Mouse (Mus musculus): ENCODE data around the gene Pitpnc1. TPM values are rescaled to one million over a fixed set of nuclear protein-coding genes. Genes with fewer than 3 reads are reported as not detected.
A peak's percentile ranks its signal among the peaks of the same experiment; 100 is the strongest.
"Not testable (repeated sequence)": the region's sequence is repeated elsewhere in the genome, so short reads cannot be mapped to it uniquely, and the experiment has no call there.

Gene Pitpnc1
- polyA plus RNA-seq, 1 experiment from 2014 or later: 5.0 TPM

GRCm38 (mm10) chr11:107510362-107511269 is 40.1 kb upstream of the Pitpnc1 start:
- Histone ChIP-seq H3K4me3 (ENCODE audit: low read depth, low read length) (no peak overlapping the region; the same call in 1 of the 2 replicates), H3K4me2 (replicated peaks; ENCODE audit: low read depth) (peak overlapping the region; percentile 11), H3K36me3 (ENCODE audit: control insufficient read depth, insufficient read depth, low read length) (no peaks in the 10 kb centered on the region), H3K27me3 (ENCODE audit: control insufficient read depth, insufficient read depth, low read length) (no peaks in the 10 kb centered on the region), H3K9ac (ENCODE audit: low read length) (0 out of 2 replicates have a peak overlapping the region, but pooled peaks have one; percentile 45), H3K27ac (replicated peaks) (no peak overlapping the region), H3K9me3 (ENCODE audit: control insufficient read depth, low read length) (no peaks in the 10 kb centered on the region), H3K4me1 (replicated peaks; ENCODE audit: control insufficient read depth, insufficient read depth) (0 out of 2 replicates have a peak, but pooled peaks cover 2% of the 10 kb centered on the region)
- 4% methylated on average over 18 of the region's 18 CpGs for WGBS
- no peak for TF ChIP-seq EP300 (optimal IDR thresholded peaks at IDR 0.05)
- no peak for TF ChIP-seq CTCF (IDR thresholded peaks at IDR 0.05; ENCODE audit: low read depth)
- peak; percentile 57 for DNase-seq (ENCODE audit: low spot score)
- no peak; the same call in 1 of the 2 replicates for ATAC-seq (ENCODE audit: low FRiP score, low TSS enrichment)

- H3K4me1 ChIP-seq (replicated peaks; ENCODE audit: control insufficient read depth, insufficient read depth): 0 out of 2 replicates have a peak, but pooled peaks cover 2% of the 10 kb centered on the region
- H3K9me3 ChIP-seq (ENCODE audit: control insufficient read depth, low read length): no peaks in the 10 kb centered on the region
- 31% methylated on average over 11 of the region's 11 CpGs for whole genome bisulfite sequencing
- DNase-seq (ENCODE audit: low spot score): peak; percentile 25
- H3K9ac ChIP-seq (ENCODE audit: low read length): no peak overlapping the region
- peak; percentile 35 for ATAC-seq (ENCODE audit: low FRiP score, low TSS enrichment)
- no peak overlapping the region for H3K4me2 ChIP-seq (replicated peaks; ENCODE audit: low read depth)
- H3K27me3 ChIP-seq (ENCODE audit: control insufficient read depth, insufficient read depth, low read length): no peaks in the 10 kb centered on the region
- H3K4me3 ChIP-seq (ENCODE audit: low read depth, low read length): no peak overlapping the region
- no peak for TF ChIP-seq EP300 (optimal IDR thresholded peaks at IDR 0.05)
- peak; percentile 66 for TF ChIP-seq CTCF (IDR thresholded peaks at IDR 0.05; ENCODE audit: low read depth)
- no peak overlapping the region for H3K27ac ChIP-seq (replicated peaks)
- no peaks in the 10 kb centered on the region for H3K36me3 ChIP-seq (ENCODE audit: control insufficient read depth, insufficient read depth, low read length)
These were observed 39.3 kb upstream of the Pitpnc1 start for GRCm38 (mm10) chr11:107509631-107510338.

DNA sequence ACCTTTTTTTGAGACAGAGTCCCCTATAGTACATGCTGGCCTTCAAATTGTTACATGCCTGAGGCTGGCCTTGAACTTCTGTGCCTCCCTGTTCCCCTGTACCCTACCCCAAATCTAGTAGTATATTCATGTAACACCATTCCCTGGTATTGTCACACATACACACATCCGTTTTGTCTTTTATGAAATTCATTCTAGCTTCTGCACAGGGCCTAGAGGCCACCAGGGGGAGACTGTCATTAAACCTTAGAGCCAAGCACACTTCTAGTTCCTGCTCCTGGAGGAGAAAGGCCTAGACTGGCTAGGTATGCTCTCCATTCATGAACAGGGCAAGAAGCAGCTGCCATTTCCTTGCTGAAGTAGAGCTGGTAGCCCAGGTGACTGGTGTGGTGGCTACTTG is 35.8 kb upstream of the Pitpnc1 start:
- ATAC-seq (ENCODE audit: low FRiP score, low TSS enrichment): 0 out of 2 replicates have a peak, but pooled peaks have one; percentile 40
- Histone ChIP-seq H3K27me3 (ENCODE audit: control insufficient read depth, insufficient read depth, low read length) (no peaks in the 10 kb centered on the region), H3K9me3 (ENCODE audit: control insufficient read depth, low read length) (no peaks in the 10 kb centered on the region), H3K36me3 (ENCODE audit: control insufficient read depth, insufficient read depth, low read length) (no peaks in the 10 kb centered on the region), H3K4me1 (replicated peaks; ENCODE audit: control insufficient read depth, insufficient read depth) (0 out of 2 replicates have a peak, but pooled peaks cover 2% of the 10 kb centered on the region), H3K4me2 (replicated peaks; ENCODE audit: low read depth) (no peak overlapping the region), H3K4me3 (ENCODE audit: low read depth, low read length) (no peak overlapping the region), H3K9ac (ENCODE audit: low read length) (no peak overlapping the region), H3K27ac (replicated peaks) (no peak overlapping the region)
- peak; percentile 28 for DNase-seq (ENCODE audit: low spot score)
- TF ChIP-seq EP300 (optimal IDR thresholded peaks at IDR 0.05) (no peak), CTCF (IDR thresholded peaks at IDR 0.05; ENCODE audit: low read depth) (peak; percentile 73)
- 63% methylated on average over 1 of the region's 1 CpGs for WGBS

GRCm38 (mm10) chr11:107504364-107504763 is 33.9 kb upstream of the Pitpnc1 start:
- DNase-seq (ENCODE audit: low spot score); H3K9ac ChIP-seq (ENCODE audit: low read length); H3K4me1 ChIP-seq (replicated peaks; ENCODE audit: control insufficient read depth, insufficient read depth); H3K27me3 ChIP-seq (ENCODE audit: control insufficient read depth, insufficient read depth, low read length); ATAC-seq (ENCODE audit: low FRiP score, low TSS enrichment); H3K36me3 ChIP-seq (ENCODE audit: control insufficient read depth, insufficient read depth, low read length); H3K9me3 ChIP-seq (ENCODE audit: control insufficient read depth, low read length); H3K4me2 ChIP-seq (replicated peaks; ENCODE audit: low read depth); H3K27ac ChIP-seq (replicated peaks); H3K4me3 ChIP-seq (ENCODE audit: low read depth, low read length): not testable (repeated sequence)
- WGBS: 91% methylated on average over 3 of the region's 4 CpGs

DNA sequence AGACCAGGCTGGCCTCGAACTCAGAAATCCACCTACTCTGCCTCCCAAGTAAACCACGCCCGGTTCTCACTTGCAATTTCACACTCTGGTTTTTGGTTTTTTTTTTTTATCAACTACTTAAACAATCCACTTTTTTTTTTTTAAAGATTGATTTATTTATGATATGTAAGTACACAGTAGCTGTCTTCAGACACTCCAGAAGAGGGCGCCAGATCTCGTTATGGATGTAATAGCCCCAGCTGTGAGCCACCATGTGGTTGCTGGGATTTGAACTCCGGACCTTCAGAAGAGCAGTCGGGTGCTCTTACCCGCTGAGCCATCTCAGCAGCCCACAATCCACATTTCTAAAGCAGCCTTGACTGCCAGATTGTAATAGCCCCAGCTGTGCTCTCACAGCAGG is 32.3 kb upstream of the Pitpnc1 start:
- no peak for DNase-seq (ENCODE audit: low spot score)
- no peak overlapping the region for H3K4me3 ChIP-seq (ENCODE audit: low read depth, low read length)
- no peak for ATAC-seq (ENCODE audit: low FRiP score, low TSS enrichment)

More for the DNA sequence above, 32.3 kb upstream of the Pitpnc1 start:
- TF ChIP-seq EP300 (optimal IDR thresholded peaks at IDR 0.05): no peak
- TF ChIP-seq CTCF (IDR thresholded peaks at IDR 0.05; ENCODE audit: low read depth): peak; percentile 42
- H3K27me3 ChIP-seq (ENCODE audit: control insufficient read depth, insufficient read depth, low read length): no peaks in the 10 kb centered on the region
- H3K27ac ChIP-seq (replicated peaks): no peak overlapping the region
- WGBS: 82% methylated on average over 8 of the region's 8 CpGs
- no peaks in the 10 kb centered on the region for H3K4me1 ChIP-seq (replicated peaks; ENCODE audit: control insufficient read depth, insufficient read depth)
- H3K4me2 ChIP-seq (replicated peaks; ENCODE audit: low read depth): no peak overlapping the region
- no peaks in the 10 kb centered on the region for H3K36me3 ChIP-seq (ENCODE audit: control insufficient read depth, insufficient read depth, low read length)
- no peaks in the 10 kb centered on the region for H3K9me3 ChIP-seq (ENCODE audit: control insufficient read depth, low read length)
- no peak overlapping the region for H3K9ac ChIP-seq (ENCODE audit: low read length)

Data from stomach, postnatal 0 days (tissue).